Mouse (Mus musculus) G1E (cell line): ENCODE measurements around the gene Sit1.

Experiments used
- CTCF ChIP-seq: IDR thresholded peaks from 2 replicates; pipeline ENCODE4 v1.5.1; 2012; ENCODE audit warnings: low read depth, low read length, inconsistent platforms, mixed read lengths
- GATA1 ChIP-seq: IDR thresholded peaks from 2 replicates; pipeline ENCODE4 v1.6.1; 2012; ENCODE audit warnings: borderline replicate concordance, low read length, inconsistent platforms, mixed read lengths
- GATA2 ChIP-seq: IDR thresholded peaks from 2 replicates; pipeline ENCODE4 v1.6.1; 2012; ENCODE audit warnings: low read depth, low read length, inconsistent platforms, borderline replicate concordance
- POLR2AphosphoS5 ChIP-seq: IDR thresholded peaks from 2 replicates; pipeline ENCODE4 v1.6.1; 2012; ENCODE audit warnings: low read depth, low read length, inconsistent platforms; ENCODE audit not compliant: insufficient replicate concordance

GRCm38 (mm10) chr4:43465935-43466334 is 17.6 kb downstream of the Sit1 start:
- no peak for TF ChIP-seq GATA1
- TF ChIP-seq CTCF, result no peak
- TF ChIP-seq POLR2AphosphoS5, result no peak
- no peak for TF ChIP-seq GATA2
